Mouse (Mus musculus) heart, postnatal 25 days (tissue): ENCODE measurements around the gene Cygb. TPM values are rescaled to one million over a fixed set of nuclear protein-coding genes. Genes with fewer than 3 reads are reported as not detected.
"Not testable (repeated sequence)": the region's sequence is repeated elsewhere in the genome, so short reads cannot be mapped to it uniquely, and the experiment has no call there.

ENCODE experiments used
- DNase-seq: peaks from one replicate; pipeline ENCODE4 v3.0.0; 2022; ENCODE audit warnings: low spot score
- intact Hi-C: fragments of 180-260 bp; cut with DNase I; formaldehyde crosslinking; loops from one replicate; pipeline ENCODE4 v1.15.1; 2025
- total RNA-seq, 2 experiments: library from RNA; stranded (reverse); gene quantifications; 2 replicates each; pipeline ENCODE4 v1.2.3; 2021

Cygb gene
- total RNA-seq, 2 experiments from 2014 or later = 34.8 to 49.8 TPM

GRCm38 (mm10) chr11:116623281-116624124, 30.6 kb downstream of the Cygb start:
- no peak for DNase-seq

GRCm38 (mm10) chr11:116621258-116621704, 32.8 kb downstream of the Cygb start:
- intact Hi-C loops = no loop called here
- DNase-seq = peak; percentile 86

More at GRCm38 (mm10) chr11:116623281-116624124, 30.6 kb downstream of the Cygb start:
- intact Hi-C loops = no loop called here

GRCm38 (mm10) chr11:116620559-116621253, 33.4 kb downstream of the Cygb start:
- DNase-seq = no peak
- intact Hi-C loops = no loop called here

GRCm38 (mm10) chr11:116620073-116620472, 34.0 kb downstream of the Cygb start:
- DNase-seq = no peak
- intact Hi-C loops = no loop called here

- DNase-seq = no peak
- intact Hi-C loops = no loop called here
Observed at GRCm38 (mm10) chr11:116619561-116619960, 34.6 kb downstream of the Cygb start.

GRCm38 (mm10) chr11:116619156-116619555, 35.0 kb downstream of the Cygb start:
- intact Hi-C loops = no loop called here
- no peak for DNase-seq

GRCm38 (mm10) chr11:116618666-116619065, 35.4 kb downstream of the Cygb start:
- DNase-seq = no peak
- intact Hi-C loops = no loop called here

- DNase-seq = no peak
- intact Hi-C loops = no loop called here
Observed at GRCm38 (mm10) chr11:116617641-116618040, 36.5 kb downstream of the Cygb start.

GRCm38 (mm10) chr11:116616438-116617118, 37.5 kb downstream of the Cygb start:
- DNase-seq = no peak
- intact Hi-C loops = no loop called here

GRCm38 (mm10) chr11:116615735-116616437, 38.2 kb downstream of the Cygb start:
- peak; percentile 60 for DNase-seq
- intact Hi-C loops = no loop called here

- intact Hi-C loops = no loop called here
- no peak for DNase-seq
Observed at GRCm38 (mm10) chr11:116613234-116613633, 40.9 kb downstream of the Cygb start.

- DNase-seq = no peak
- intact Hi-C loops = no loop called here
Observed at GRCm38 (mm10) chr11:116612554-116612953, 41.6 kb downstream of the Cygb start.

GRCm38 (mm10) chr11:116611883-116612282, 42.2 kb downstream of the Cygb start:
- DNase-seq = no peak
- intact Hi-C loops = no loop called here

GRCm38 (mm10) chr11:116611168-116611567, 42.9 kb downstream of the Cygb start:
- intact Hi-C loops, DNase-seq: not testable (repeated sequence)

GRCm38 (mm10) chr11:116609965-116610630, 44.0 kb downstream of the Cygb start:
- DNase-seq = no peak
- intact Hi-C loops = no loop called here

GRCm38 (mm10) chr11:116607717-116608116, 46.4 kb downstream of the Cygb start:
- intact Hi-C loops = no loop called here
- DNase-seq = no peak

GRCm38 (mm10) chr11:116604097-116604496, 50.0 kb downstream of the Cygb start:
- DNase-seq = no peak
- intact Hi-C loops = no loop called here

GRCm38 (mm10) chr11:116603339-116603738, 50.8 kb downstream of the Cygb start:
- no peak for DNase-seq
- intact Hi-C loops = loop anchor here (2.0 kb wide), 1 partner anchor 25 kb away; no protein-coding TSS in a partner anchor

GRCm38 (mm10) chr11:116602043-116602442, 52.1 kb downstream of the Cygb start:
- intact Hi-C loops = loop anchor here (2.0 kb wide), 1 partner anchor 27 kb away; no protein-coding TSS in a partner anchor
- DNase-seq = no peak
